Mouse (Mus musculus) thymus, postnatal 36 days (tissue): ENCODE measurements at regions not wholly inside any gene's neighbourhood (a gene's known extent, or its start where the extent isn't known, plus 50 kb on each side); places are given as distances from the start of the nearest gene placed in this dataset.

Experiments used
- DNase-seq, 2 experiments: peaks; one replicate each; pipeline ENCODE4 v3.0.0; 2022; ENCODE audit warnings: mixed read lengths in 2 of 2

- DNase-seq: no peak
Observed at GRCm38 (mm10) chr1:61050346-61050745, 72.6 kb downstream of the Icos start.

GRCm38 (mm10) chr1:61053676-61054075 is 75.9 kb downstream of the Icos start:
- DNase-seq: no peak

- no peak for DNase-seq
Observed at GRCm38 (mm10) chr1:61054391-61054790, 76.7 kb downstream of the Icos start.

- peak; percentile 54 to 63 for DNase-seq
Observed at GRCm38 (mm10) chr1:61055176-61055575, 77.4 kb downstream of the Icos start.

GRCm38 (mm10) chr1:61059910-61060536 is 82.3 kb downstream of the Icos start:
- DNase-seq: no peak

GRCm38 (mm10) chr1:61061892-61062460 is 84.2 kb downstream of the Icos start:
- DNase-seq: no peak

GRCm38 (mm10) chr1:61068112-61068511 is 90.4 kb downstream of the Icos start:
- DNase-seq: no peak

GRCm38 (mm10) chr1:61074127-61074526 is 96.4 kb downstream of the Icos start:
- no peak for DNase-seq

- no peak for DNase-seq
Observed at GRCm38 (mm10) chr1:61075335-61075734, 97.6 kb downstream of the Icos start.

- peak; percentile 6 to 11 for DNase-seq
Observed at GRCm38 (mm10) chr1:61084732-61085131, 107.0 kb downstream of the Icos start.

- no peak for DNase-seq
Observed at GRCm38 (mm10) chr1:61086811-61087210, 109.1 kb downstream of the Icos start.

GRCm38 (mm10) chr1:61090801-61091200 is 113.1 kb downstream of the Icos start:
- DNase-seq: no peak

- no peak for DNase-seq
Observed at GRCm38 (mm10) chr1:61095481-61096165, 117.9 kb downstream of the Icos start.

- no peak for DNase-seq
Observed at GRCm38 (mm10) chr1:61099341-61099740, 121.6 kb downstream of the Icos start.

- DNase-seq: peak; percentile 25 to 31
Observed at GRCm38 (mm10) chr1:61101679-61102078, 124.0 kb downstream of the Icos start.

- no peak for DNase-seq
Observed at GRCm38 (mm10) chr1:61102346-61102745, 124.6 kb downstream of the Icos start.

- no peak for DNase-seq
Observed at GRCm38 (mm10) chr1:61103581-61103980, 125.9 kb downstream of the Icos start.

GRCm38 (mm10) chr1:61111731-61112309 is 134.1 kb downstream of the Icos start:
- DNase-seq: no peak

- no peak for DNase-seq
Observed at GRCm38 (mm10) chr1:61117535-61117934, 139.8 kb downstream of the Icos start.

- no peak for DNase-seq
Observed at GRCm38 (mm10) chr1:61118071-61118470, 140.3 kb downstream of the Icos start.

- no peak for DNase-seq
Observed at GRCm38 (mm10) chr1:61121480-61121879, 143.8 kb downstream of the Icos start.

- DNase-seq: no peak
Observed at GRCm38 (mm10) chr1:61125127-61125526, 147.4 kb downstream of the Icos start.

- DNase-seq: peak in 1 of 2 experiments; percentile 3
Observed at GRCm38 (mm10) chr1:61135597-61136545, 158.1 kb downstream of the Icos start.
